Mouse (Mus musculus): Measurements from ENCODE around the gene Mien1.

DNA sequence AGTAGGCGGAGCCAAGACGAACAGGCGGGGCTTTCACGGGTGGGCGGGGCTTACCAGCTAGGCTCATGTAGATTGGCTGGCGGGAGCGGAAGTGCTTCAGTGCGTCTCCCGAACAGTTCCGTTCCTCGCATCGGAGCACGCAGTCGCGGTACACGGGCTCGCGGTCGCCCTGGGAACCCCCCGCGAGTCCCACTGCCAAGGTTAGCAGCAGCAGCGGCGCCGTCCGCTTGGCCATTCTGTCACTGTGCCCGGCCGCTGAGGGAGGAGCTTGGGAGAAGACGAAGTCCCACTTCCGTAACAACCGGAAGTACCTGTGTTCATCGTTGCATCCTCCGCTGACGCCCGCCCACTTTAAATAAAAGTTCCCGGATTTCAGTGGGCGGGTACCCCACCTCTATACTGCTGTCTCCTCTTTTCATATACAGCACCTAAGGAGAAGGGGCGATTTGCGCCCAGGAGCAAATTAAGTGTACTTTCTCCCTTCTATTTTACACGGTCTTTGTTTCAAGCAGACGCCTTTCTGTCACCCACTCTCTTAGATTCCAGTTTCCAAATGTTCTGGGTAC lies 38.5 kb downstream of the Mien1 start, which contains the start of gene Pgap3:
- peak; percentile 30; the same call in 1 of the 2 replicates for TF ChIP-seq POLR2A (IDR thresholded peaks at IDR 0.05; ENCODE audit: extremely low read depth, insufficient read depth, low read length)
- no peak for TF ChIP-seq CTCF (IDR thresholded peaks at IDR 0.05; ENCODE audit: extremely low read depth, insufficient read depth, low read length)
